Mouse (Mus musculus): Measurements from ENCODE around the gene Eapp. TPM values are rescaled to one million over a fixed set of nuclear protein-coding genes. Genes with fewer than 3 reads are reported as not detected.
A peak's percentile ranks its signal among the peaks of the same experiment; 100 is the strongest.

Eapp gene
- total and polyA plus RNA-seq, 2 experiments from 2014 or later: 24.3 to 104 TPM

GRCm38 (mm10) chr12:54657951-54658350, 37.7 kb downstream of the Eapp start:
- whole genome bisulfite sequencing: 95% methylated on average over 5 of the region's 5 CpGs
- no peak overlapping the region for H3K4me2 ChIP-seq (ENCODE audit: low read depth, low read length, poor library complexity, severe bottlenecking)
- no peaks in the 10 kb centered on the region for H3K36me3 ChIP-seq (ENCODE audit: insufficient read depth, low read length)
- no peak overlapping the region for H3K4me3 ChIP-seq (ENCODE audit: low read depth, low read length)
- H3K9ac ChIP-seq (replicated peaks; ENCODE audit: low read length, poor library complexity, severe bottlenecking): no peak overlapping the region
- no peak for TF ChIP-seq CTCF (IDR thresholded peaks at IDR 0.05)
- ATAC-seq (ENCODE audit: low FRiP score): no peak
- no peaks in the 10 kb centered on the region for H3K27me3 ChIP-seq (ENCODE audit: insufficient read depth, low read length)
- no peak for DNase-seq (ENCODE audit: low spot score)
- H3K9me3 ChIP-seq (ENCODE audit: low read length): no peaks in the 10 kb centered on the region
- no peak overlapping the region for H3K27ac ChIP-seq (ENCODE audit: low read depth, low read length)
- H3K4me1 ChIP-seq (ENCODE audit: insufficient read depth, low read length): peaks cover 6% of the 10 kb centered on the region; the same call in 1 of the 2 replicates

DNA sequence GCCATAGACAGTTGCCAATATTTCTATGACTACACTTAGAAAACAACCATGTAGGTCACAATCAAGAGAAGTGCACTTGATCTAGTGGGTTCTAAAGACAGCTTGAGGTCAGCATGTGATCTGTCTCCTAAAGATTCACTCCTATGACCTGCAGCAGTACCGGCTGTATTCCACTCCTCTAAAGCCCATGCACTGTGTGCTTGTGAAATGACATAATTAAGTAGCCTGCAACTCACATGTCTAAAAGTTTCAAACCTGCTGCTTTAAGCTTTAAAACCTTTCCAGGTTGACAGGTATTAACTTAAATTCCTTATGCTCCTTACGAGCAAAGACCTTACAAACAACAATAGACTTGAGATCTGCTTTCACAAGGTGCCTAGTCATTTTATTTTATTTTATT, 38.5 kb downstream of the Eapp start:
- H3K9me3 ChIP-seq (ENCODE audit: low read length): no peaks in the 10 kb centered on the region
- no peak overlapping the region for H3K27ac ChIP-seq (ENCODE audit: low read depth, low read length)
- 52% methylated on average over 2 of the region's 2 CpGs for WGBS
- TF ChIP-seq CTCF (IDR thresholded peaks at IDR 0.05): no peak
- no peak for ATAC-seq (ENCODE audit: low FRiP score)
- no peaks in the 10 kb centered on the region for H3K36me3 ChIP-seq (ENCODE audit: insufficient read depth, low read length)
- H3K9ac ChIP-seq (replicated peaks; ENCODE audit: low read length, poor library complexity, severe bottlenecking): peak overlapping the region; percentile 59; the same call in 1 of the 2 replicates
- no peak for DNase-seq (ENCODE audit: low spot score)
- peak overlapping the region; percentile 60; the same call in 1 of the 2 replicates for H3K4me3 ChIP-seq (ENCODE audit: low read depth, low read length)
- no peaks in the 10 kb centered on the region for H3K27me3 ChIP-seq (ENCODE audit: insufficient read depth, low read length)
- peak overlapping the region; percentile 73 for H3K4me2 ChIP-seq (ENCODE audit: low read depth, low read length, poor library complexity, severe bottlenecking)
- H3K4me1 ChIP-seq (ENCODE audit: insufficient read depth, low read length): peaks cover 6% of the 10 kb centered on the region; the same call in 1 of the 2 replicates

- 10% methylated on average over 40 of the region's 53 CpGs for WGBS
- no peaks in the 10 kb centered on the region for H3K36me3 ChIP-seq (ENCODE audit: insufficient read depth, low read length)
- no peaks in the 10 kb centered on the region for H3K27me3 ChIP-seq (ENCODE audit: insufficient read depth, low read length)
- H3K4me2 ChIP-seq (ENCODE audit: low read depth, low read length, poor library complexity, severe bottlenecking): peak within 1 kb of the TSS; percentile 73
- DNase-seq (ENCODE audit: low spot score): peak; percentile 96
- TF ChIP-seq CTCF (IDR thresholded peaks at IDR 0.05): peak; percentile 2; the same call in 1 of the 2 replicates
- H3K27ac ChIP-seq (ENCODE audit: low read depth, low read length): peak within 1 kb of the TSS; percentile 81
- peak within 1 kb of the TSS; percentile 60 for H3K4me3 ChIP-seq (ENCODE audit: low read depth, low read length)
- H3K9me3 ChIP-seq (ENCODE audit: low read length): no peaks in the 10 kb centered on the region
- H3K9ac ChIP-seq (replicated peaks; ENCODE audit: low read length, poor library complexity, severe bottlenecking): peak within 1 kb of the TSS; percentile 69
- ATAC-seq (ENCODE audit: low FRiP score): peak; percentile 99
- peaks cover 6% of the 10 kb centered on the region; the same call in 1 of the 2 replicates for H3K4me1 ChIP-seq (ENCODE audit: insufficient read depth, low read length)
Observed at GRCm38 (mm10) chr12:54656396-54657171, 39.1 kb downstream of the Eapp start, which contains the start of gene Sptssa. Gene Sptssa (minus strand): TSS chr12:54656573.

- Histone ChIP-seq H3K36me3 (ENCODE audit: insufficient read depth, low read length) (no peaks in the 10 kb centered on the region), H3K4me1 (ENCODE audit: insufficient read depth, low read length) (peaks cover 6% of the 10 kb centered on the region; the same call in 1 of the 2 replicates), H3K27me3 (ENCODE audit: insufficient read depth, low read length) (no peaks in the 10 kb centered on the region), H3K4me2 (ENCODE audit: low read depth, low read length, poor library complexity, severe bottlenecking) (peak overlapping the region; percentile 73), H3K4me3 (ENCODE audit: low read depth, low read length) (peak overlapping the region; percentile 60), H3K9me3 (ENCODE audit: low read length) (no peaks in the 10 kb centered on the region), H3K27ac (ENCODE audit: low read depth, low read length) (peak overlapping the region; percentile 81), H3K9ac (replicated peaks; ENCODE audit: low read length, poor library complexity, severe bottlenecking) (peak overlapping the region; percentile 69)
- DNase-seq (ENCODE audit: low spot score): peak; percentile 38
- no peak for ATAC-seq (ENCODE audit: low FRiP score)
- TF ChIP-seq CTCF (IDR thresholded peaks at IDR 0.05): no peak
- WGBS: under 1% methylated on average over 18 of the region's 22 CpGs
Observed at GRCm38 (mm10) chr12:54656039-54656395, 39.7 kb downstream of the Eapp start.

GRCm38 (mm10) chr12:54655292-54656038, 40.2 kb downstream of the Eapp start:
- Histone ChIP-seq H3K9ac (replicated peaks; ENCODE audit: low read length, poor library complexity, severe bottlenecking) (peak overlapping the region; percentile 69), H3K27me3 (ENCODE audit: insufficient read depth, low read length) (no peaks in the 10 kb centered on the region), H3K4me3 (ENCODE audit: low read depth, low read length) (peak overlapping the region; percentile 60), H3K4me2 (ENCODE audit: low read depth, low read length, poor library complexity, severe bottlenecking) (peak overlapping the region; percentile 73), H3K36me3 (ENCODE audit: insufficient read depth, low read length) (no peaks in the 10 kb centered on the region), H3K27ac (ENCODE audit: low read depth, low read length) (peak overlapping the region; percentile 81), H3K4me1 (ENCODE audit: insufficient read depth, low read length) (peaks cover 6% of the 10 kb centered on the region; the same call in 1 of the 2 replicates), H3K9me3 (ENCODE audit: low read length) (no peaks in the 10 kb centered on the region)
- WGBS: 22% methylated on average over 16 of the region's 16 CpGs
- no peak for TF ChIP-seq CTCF (IDR thresholded peaks at IDR 0.05)
- peak; percentile 1 for DNase-seq (ENCODE audit: low spot score)
- no peak for ATAC-seq (ENCODE audit: low FRiP score)

Measured in midbrain, postnatal 0 days (tissue).